Mouse (Mus musculus): ENCODE data around the gene 4930467E23Rik. TPM values are rescaled to one million over a fixed set of nuclear protein-coding genes. Genes with fewer than 3 reads are reported as not detected.
"Not testable (repeated sequence)": the region's sequence is repeated elsewhere in the genome, so short reads cannot be mapped to it uniquely, and the experiment has no call there.

The 4930467E23Rik gene
- 1 to 10 TPM in 1 of 4 experiments, under 1 TPM in 3; 0.73 to 2.0 (median 0.89) TPM for total RNA-seq (2022)

- not testable (repeated sequence) for DNase-seq (ENCODE audit: low spot score in 2 of 2)
Measured at GRCm38 (mm10) chr8:19729276-19729675, at the start of gene 4930467E23Rik. 4930467E23Rik (plus strand) TSS chr8:19729576.

GRCm38 (mm10) chr8:19682311-19682710, 47.1 kb upstream of the 4930467E23Rik start:
- DNase-seq (ENCODE audit: low spot score in 2 of 2) = not testable (repeated sequence)

- not testable (repeated sequence) for DNase-seq (ENCODE audit: low spot score in 2 of 2)
Measured at GRCm38 (mm10) chr8:19685476-19685875, 43.9 kb upstream of the 4930467E23Rik start.

GRCm38 (mm10) chr8:19688802-19689525, 40.4 kb upstream of the 4930467E23Rik start:
- not testable (repeated sequence) for DNase-seq (ENCODE audit: low spot score in 2 of 2)

- DNase-seq (ENCODE audit: low spot score in 2 of 2) = not testable (repeated sequence)
Measured at GRCm38 (mm10) chr8:19689745-19690144, 39.6 kb upstream of the 4930467E23Rik start.

GRCm38 (mm10) chr8:19691421-19691820, 38.0 kb upstream of the 4930467E23Rik start:
- DNase-seq (ENCODE audit: low spot score in 2 of 2) = not testable (repeated sequence)

GRCm38 (mm10) chr8:19697497-19698077, 31.8 kb upstream of the 4930467E23Rik start:
- not testable (repeated sequence) for DNase-seq (ENCODE audit: low spot score in 2 of 2)

GRCm38 (mm10) chr8:19698123-19698522, 31.3 kb upstream of the 4930467E23Rik start:
- DNase-seq (ENCODE audit: low spot score in 2 of 2) = not testable (repeated sequence)

- peak in 1 of 2 experiments; percentile 71 for DNase-seq (ENCODE audit: low spot score in 2 of 2)
Measured at GRCm38 (mm10) chr8:19698722-19699121, 30.7 kb upstream of the 4930467E23Rik start.

GRCm38 (mm10) chr8:19701326-19701725, 28.1 kb upstream of the 4930467E23Rik start:
- not testable (repeated sequence) for DNase-seq (ENCODE audit: low spot score in 2 of 2)

- DNase-seq (ENCODE audit: low spot score in 2 of 2) = not testable (repeated sequence)
Measured at GRCm38 (mm10) chr8:19702276-19702675, 27.1 kb upstream of the 4930467E23Rik start.

GRCm38 (mm10) chr8:19702972-19703709, 26.2 kb upstream of the 4930467E23Rik start:
- DNase-seq (ENCODE audit: low spot score in 2 of 2) = peak; percentile 65 to 95

GRCm38 (mm10) chr8:19703906-19704305, 25.5 kb upstream of the 4930467E23Rik start:
- not testable (repeated sequence) for DNase-seq (ENCODE audit: low spot score in 2 of 2)

- not testable (repeated sequence) for DNase-seq (ENCODE audit: low spot score in 2 of 2)
Measured at GRCm38 (mm10) chr8:19704441-19705215, 24.7 kb upstream of the 4930467E23Rik start.

- DNase-seq (ENCODE audit: low spot score in 2 of 2) = not testable (repeated sequence)
Measured at GRCm38 (mm10) chr8:19705216-19705600, 24.2 kb upstream of the 4930467E23Rik start.

- DNase-seq (ENCODE audit: low spot score in 2 of 2) = not testable (repeated sequence)
Measured at GRCm38 (mm10) chr8:19706101-19706725, 23.2 kb upstream of the 4930467E23Rik start.

- peak in 1 of 2 experiments; percentile 81 for DNase-seq (ENCODE audit: low spot score in 2 of 2)
Measured at GRCm38 (mm10) chr8:19706918-19707760, 22.2 kb upstream of the 4930467E23Rik start.

GRCm38 (mm10) chr8:19707761-19708443, 21.5 kb upstream of the 4930467E23Rik start:
- DNase-seq (ENCODE audit: low spot score in 2 of 2) = not testable (repeated sequence)

- not testable (repeated sequence) for DNase-seq (ENCODE audit: low spot score in 2 of 2)
Measured at GRCm38 (mm10) chr8:19708976-19709375, 20.4 kb upstream of the 4930467E23Rik start.

Measured in left cerebral cortex, adult 8-10 months (tissue).